Mouse (Mus musculus): ENCODE measurements around the gene Rps6ka3. TPM values are rescaled to one million over a fixed set of nuclear protein-coding genes. Genes with fewer than 3 reads are reported as not detected.
A peak's percentile ranks its signal among the peaks of the same experiment; 100 is the strongest.

The Rps6ka3 gene
- polyA plus RNA-seq, 1 experiment from 2014 or later = 4.0 TPM

DNA sequence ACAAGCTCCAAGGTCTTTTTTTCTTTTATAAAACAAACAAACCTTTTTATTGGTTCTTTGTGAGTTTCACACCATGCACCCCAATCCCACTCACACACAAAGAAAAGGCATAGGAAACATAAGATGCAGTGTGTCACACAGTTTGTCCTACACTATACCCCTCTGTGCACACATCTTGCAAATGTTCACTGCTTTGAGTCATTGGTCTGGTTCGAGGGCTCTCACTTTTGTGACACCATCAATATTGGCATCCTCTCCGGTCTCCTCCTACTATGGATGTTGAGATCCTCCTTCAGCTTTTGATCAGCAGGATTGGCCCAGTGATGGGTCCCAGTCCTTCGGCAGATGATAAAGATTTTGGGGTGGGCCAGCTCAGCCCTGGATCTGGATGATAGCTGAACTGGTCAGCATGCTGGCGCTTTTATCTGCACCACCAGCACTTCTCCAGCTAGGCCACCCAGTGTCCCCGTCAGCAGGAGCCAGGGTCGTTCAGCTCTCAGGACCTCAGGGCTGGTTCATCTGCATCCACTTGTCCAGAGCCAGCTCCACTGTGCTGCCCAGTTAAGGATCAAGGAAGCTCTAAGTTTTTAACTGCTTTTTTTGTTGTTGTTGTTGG lies 180.3 kb downstream of the Rps6ka3 start:
- Histone ChIP-seq H3K4me2 (replicated peaks) (no peak overlapping the region), H3K9me3 (ENCODE audit: control insufficient read depth, low read length) (no peaks in the 10 kb centered on the region), H3K27me3 (ENCODE audit: control insufficient read depth, insufficient read depth, low read length) (no peaks in the 10 kb centered on the region), H3K27ac (no peak overlapping the region), H3K36me3 (replicated peaks; ENCODE audit: control insufficient read depth, insufficient read depth) (peaks cover 10% of the 10 kb centered on the region), H3K4me3 (replicated peaks; ENCODE audit: low read length) (no peak overlapping the region), H3K9ac (no peak overlapping the region), H3K4me1 (replicated peaks; ENCODE audit: control insufficient read depth, insufficient read depth, low read length) (no peaks in the 10 kb centered on the region)
- ATAC-seq (ENCODE audit: low FRiP score) (no peak), DNase-seq (ENCODE audit: low spot score) (no peak)
- 86% methylated on average over 6 of the region's 6 CpGs for WGBS

DNA sequence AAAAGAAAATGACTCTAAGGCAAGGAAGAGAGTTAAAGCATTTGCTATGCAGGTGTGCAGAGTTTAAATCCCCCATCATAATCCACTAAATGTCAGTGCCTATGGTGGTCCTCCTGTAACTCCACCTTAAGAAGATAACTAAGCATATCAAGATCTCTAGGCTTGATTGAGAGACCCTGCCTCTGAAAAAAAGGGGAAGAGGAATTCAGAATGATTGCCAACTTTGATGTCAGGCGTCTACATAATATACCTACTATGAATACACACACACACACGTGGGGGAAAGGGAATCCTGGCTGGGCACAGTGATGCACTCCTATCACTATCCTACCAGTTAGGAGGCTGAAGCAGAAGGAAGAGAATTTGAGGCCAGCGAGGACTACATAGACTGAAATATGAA lies 181.1 kb downstream of the Rps6ka3 start:
- ATAC-seq (ENCODE audit: low FRiP score) = no peak
- H3K9ac ChIP-seq = no peak overlapping the region
- no peaks in the 10 kb centered on the region for H3K27me3 ChIP-seq (ENCODE audit: control insufficient read depth, insufficient read depth, low read length)
- DNase-seq (ENCODE audit: low spot score) = no peak
- no peaks in the 10 kb centered on the region for H3K4me1 ChIP-seq (replicated peaks; ENCODE audit: control insufficient read depth, insufficient read depth, low read length)
- no peak overlapping the region for H3K4me3 ChIP-seq (replicated peaks; ENCODE audit: low read length)
- H3K9me3 ChIP-seq (ENCODE audit: control insufficient read depth, low read length) = no peaks in the 10 kb centered on the region
- 77% methylated on average over 3 of the region's 3 CpGs for WGBS
- no peak overlapping the region for H3K4me2 ChIP-seq (replicated peaks)
- H3K27ac ChIP-seq = no peak overlapping the region
- H3K36me3 ChIP-seq (replicated peaks; ENCODE audit: control insufficient read depth, insufficient read depth) = 0 out of 2 replicates have a peak, but pooled peaks cover 3% of the 10 kb centered on the region

DNA sequence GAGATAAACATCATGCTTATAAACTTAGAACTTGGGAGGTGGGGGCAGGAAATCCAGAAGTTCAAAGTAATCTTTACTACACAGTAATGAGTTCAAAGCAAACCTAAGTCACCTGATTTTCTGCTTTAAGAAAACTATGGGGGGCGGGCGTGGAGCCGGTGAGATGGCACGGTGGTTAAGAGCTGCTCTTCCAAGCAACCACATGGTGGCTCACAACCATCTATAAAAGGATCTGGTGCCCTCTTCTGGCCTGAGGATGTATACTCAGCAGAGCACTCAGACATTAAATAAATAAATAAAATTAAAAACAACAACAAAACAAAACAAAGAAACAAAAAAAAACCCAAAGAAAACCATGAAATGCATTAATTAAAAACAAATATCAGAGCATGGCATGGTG lies 199.1 kb downstream of the Rps6ka3 start:
- no peaks in the 10 kb centered on the region for H3K36me3 ChIP-seq (replicated peaks; ENCODE audit: control insufficient read depth, insufficient read depth)
- H3K4me1 ChIP-seq (replicated peaks; ENCODE audit: control insufficient read depth, insufficient read depth, low read length) = no peaks in the 10 kb centered on the region
- no peak for ATAC-seq (ENCODE audit: low FRiP score)
- no peaks in the 10 kb centered on the region for H3K27me3 ChIP-seq (ENCODE audit: control insufficient read depth, insufficient read depth, low read length)
- H3K9ac ChIP-seq = no peak overlapping the region
- H3K4me2 ChIP-seq (replicated peaks) = no peak overlapping the region
- no peak overlapping the region for H3K27ac ChIP-seq
- H3K4me3 ChIP-seq (replicated peaks; ENCODE audit: low read length) = no peak overlapping the region
- WGBS = 30% methylated on average over 4 of the region's 4 CpGs
- no peaks in the 10 kb centered on the region for H3K9me3 ChIP-seq (ENCODE audit: control insufficient read depth, low read length)
- no peak for DNase-seq (ENCODE audit: low spot score)

DNA sequence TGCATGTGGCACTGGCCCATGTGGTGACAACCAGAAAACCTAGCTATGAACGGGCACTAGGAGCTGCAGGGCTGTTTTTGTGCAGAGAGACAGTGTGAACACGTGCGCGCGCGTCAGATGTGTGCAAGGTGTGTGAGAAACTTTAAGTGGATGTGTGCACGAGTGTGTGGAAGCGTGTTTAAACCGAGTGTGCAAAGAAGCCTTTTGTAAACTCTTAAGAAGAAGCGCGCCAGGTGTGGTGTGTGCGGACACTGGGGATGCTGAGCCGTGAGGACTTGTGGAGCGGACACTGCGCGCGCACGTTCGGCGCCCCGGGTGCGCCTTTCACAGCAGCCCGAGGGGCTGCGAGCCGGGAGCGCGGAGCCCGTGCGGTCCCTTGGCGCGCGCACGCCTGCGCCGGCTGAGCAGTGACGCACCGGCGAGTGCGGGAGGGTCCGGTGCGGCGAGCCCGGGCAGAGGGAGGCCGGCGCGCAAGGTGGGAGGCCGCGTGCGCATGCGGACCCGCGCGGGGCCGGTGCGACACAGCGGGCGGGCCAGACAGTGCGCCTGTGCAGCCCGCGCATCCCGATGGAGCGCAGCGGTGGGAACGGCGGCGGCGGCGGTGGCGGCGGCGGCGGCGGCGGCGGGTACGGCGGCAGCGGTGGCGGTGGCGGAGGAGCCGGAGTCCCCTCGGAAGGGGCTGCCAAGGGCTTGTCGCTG lies 204.2 kb downstream of the Rps6ka3 start, which contains the start of gene Map7d2:
Map7d2 (plus strand) TSS at position 443 of the 699 bp plus-strand sequence.
- H3K36me3 ChIP-seq (replicated peaks; ENCODE audit: control insufficient read depth, insufficient read depth) = no peaks in the 10 kb centered on the region
- peak within 1 kb of the TSS; percentile 65 for H3K9ac ChIP-seq

DNA sequence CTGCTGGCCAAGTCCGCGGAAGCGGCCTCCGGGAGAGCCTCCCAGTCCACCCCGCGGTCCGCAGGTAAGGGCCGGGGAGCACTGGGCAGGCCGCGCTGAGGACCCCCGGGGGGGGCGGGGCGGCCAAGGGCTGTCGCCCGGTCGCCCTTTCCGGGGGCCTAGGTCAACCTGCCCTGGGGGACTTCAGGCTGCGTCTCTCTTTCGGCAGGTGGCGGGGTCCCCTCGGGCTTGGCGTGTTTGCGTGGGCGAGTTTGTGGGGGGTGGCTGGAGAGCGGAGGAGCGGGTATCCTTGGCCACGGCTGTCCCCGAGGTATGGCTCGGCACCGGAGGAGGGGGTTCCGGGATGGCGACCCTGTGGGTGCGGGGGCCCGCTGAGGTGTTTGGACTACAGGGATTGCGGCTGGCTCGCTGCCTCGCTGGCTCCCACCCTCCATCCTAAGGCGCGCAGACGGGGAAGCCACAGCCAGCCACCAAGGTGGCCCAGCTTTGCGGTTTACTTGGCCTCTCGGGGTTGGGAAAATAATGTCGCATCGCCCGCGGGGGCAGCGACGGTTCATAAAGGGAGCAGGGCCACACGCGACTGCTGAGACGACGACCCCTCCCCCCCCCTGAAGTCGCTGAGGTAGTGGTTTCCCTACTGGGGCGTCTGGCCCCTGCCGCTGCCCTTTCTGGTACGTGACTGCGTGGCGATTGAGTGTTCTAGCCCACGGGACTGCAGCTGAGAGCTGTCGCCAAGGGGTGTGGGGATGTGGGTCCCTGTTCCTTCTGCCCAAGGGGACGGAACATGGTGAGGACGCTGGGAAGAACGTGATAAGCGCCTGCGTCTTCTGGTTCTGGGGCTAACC lies 204.9 kb downstream of the Rps6ka3 start:
- Histone ChIP-seq H3K27me3 (ENCODE audit: control insufficient read depth, insufficient read depth, low read length) (no peaks in the 10 kb centered on the region), H3K4me3 (replicated peaks; ENCODE audit: low read length) (peak overlapping the region; percentile 62), H3K4me1 (replicated peaks; ENCODE audit: control insufficient read depth, insufficient read depth, low read length) (no peaks in the 10 kb centered on the region), H3K9ac (peak overlapping the region; percentile 65), H3K9me3 (ENCODE audit: control insufficient read depth, low read length) (no peaks in the 10 kb centered on the region), H3K27ac (peak overlapping the region; percentile 59), H3K36me3 (replicated peaks; ENCODE audit: control insufficient read depth, insufficient read depth) (no peaks in the 10 kb centered on the region), H3K4me2 (replicated peaks) (peak overlapping the region; percentile 60)
- WGBS = 12% methylated on average over 48 of the region's 65 CpGs
- DNase-seq (ENCODE audit: low spot score) = no peak
- peak; percentile 75 for ATAC-seq (ENCODE audit: low FRiP score)

More for the DNA sequence above, 204.2 kb downstream of the Rps6ka3 start, which contains the start of gene Map7d2:
- WGBS = 14% methylated on average over 23 of the region's 83 CpGs
- Histone ChIP-seq H3K4me3 (replicated peaks; ENCODE audit: low read length) (peak within 1 kb of the TSS; percentile 62), H3K4me1 (replicated peaks; ENCODE audit: control insufficient read depth, insufficient read depth, low read length) (no peaks in the 10 kb centered on the region), H3K27me3 (ENCODE audit: control insufficient read depth, insufficient read depth, low read length) (no peaks in the 10 kb centered on the region), H3K9me3 (ENCODE audit: control insufficient read depth, low read length) (no peaks in the 10 kb centered on the region), H3K27ac (peak within 1 kb of the TSS; percentile 59), H3K4me2 (replicated peaks) (peak within 1 kb of the TSS; percentile 60)
- DNase-seq (ENCODE audit: low spot score) (peak; percentile 50), ATAC-seq (ENCODE audit: low FRiP score) (peak; percentile 94)

Other genes with a start within 250 kb of the Rps6ka3 start
- gene Eif1ax, start 161.9 kb downstream of the Rps6ka3 start, polyA plus RNA-seq (2014; fragmentation: Nextera tagmentation; extraction: Ambion mirVana) = 109 and 116 TPM in 2 replicates
- gene Map7d2, start 204.3 kb downstream of the Rps6ka3 start, polyA plus RNA-seq (2014; fragmentation: Nextera tagmentation; extraction: Ambion mirVana) = 38.2 and 44.6 TPM in 2 replicates

All from hindbrain, embryonic 14.5 days (tissue).